Mouse (Mus musculus) cerebellum, adult 2 months (tissue): ENCODE measurements around the gene Add1.
A peak's percentile ranks its signal among the peaks of the same experiment; 100 is the strongest.

ENCODE experiments used
- CTCF ChIP-seq: fragments of 200-500 bp; IDR thresholded peaks from 2 replicates; pipeline ENCODE4 v1.5.1; 2011; ENCODE audit warnings: low read depth, mild to moderate bottlenecking, control low read depth, low read length, moderate library complexity, borderline replicate concordance; ENCODE audit not compliant: insufficient read depth
- POLR2A ChIP-seq: fragments of 200-500 bp; IDR thresholded peaks from 2 replicates; pipeline ENCODE4 v1.6.1; 2011; ENCODE audit warnings: low read length, control low read depth, borderline replicate concordance; ENCODE audit not compliant: insufficient read depth

DNA sequence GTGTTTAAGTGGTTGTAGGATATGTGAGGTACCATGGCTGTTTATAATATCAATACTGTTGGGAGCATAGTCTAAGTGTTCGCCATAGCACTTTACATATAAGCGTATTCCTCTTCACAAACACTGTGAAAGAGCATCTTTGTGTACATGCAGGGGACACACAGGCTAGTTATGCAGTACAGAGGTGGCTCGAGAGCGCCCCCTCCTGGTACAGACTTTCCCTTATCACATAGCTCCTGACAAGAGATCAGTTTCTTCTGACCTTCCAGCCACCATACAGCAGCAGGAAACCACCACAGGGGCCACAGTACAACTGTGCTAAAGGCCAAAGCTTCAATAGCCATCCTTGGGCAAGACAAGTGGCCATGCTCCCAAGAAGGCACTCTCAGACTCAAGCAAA is 74.1 kb downstream of the Add1 start:
- TF ChIP-seq CTCF (peak; percentile 82), POLR2A (no peak)
